Mouse (Mus musculus): ENCODE measurements around the gene Lhx1.

The Lhx1 gene

GRCm38 (mm10) chr11:84481661-84482060 is 43.7 kb downstream of the Lhx1 start:
- DNase-seq (ENCODE audit: low spot score) = no peak

- DNase-seq (ENCODE audit: low spot score) = no peak
Measured at GRCm38 (mm10) chr11:84480451-84480850, 44.9 kb downstream of the Lhx1 start.

- DNase-seq (ENCODE audit: low spot score) = no peak
Measured at GRCm38 (mm10) chr11:84476641-84477040, 48.7 kb downstream of the Lhx1 start.

GRCm38 (mm10) chr11:84475991-84476390 is 49.3 kb downstream of the Lhx1 start:
- DNase-seq (ENCODE audit: low spot score) = no peak

GRCm38 (mm10) chr11:84473093-84473667 is 52.2 kb downstream of the Lhx1 start:
- DNase-seq (ENCODE audit: low spot score) = no peak
